Mouse (Mus musculus) E14TG2a.4 (cell line): Measurements from ENCODE around the gene Abr.

ENCODE experiments used
- CTCF ChIP-seq: conservative IDR thresholded peaks from 2 replicates; pipeline ENCODE4 v1.5.1; 2014; ENCODE audit warnings: low read length
- POU5F1 ChIP-seq: IDR thresholded peaks from 2 replicates; pipeline ENCODE4 v1.6.1; 2014; ENCODE audit warnings: low read length, borderline replicate concordance

DNA sequence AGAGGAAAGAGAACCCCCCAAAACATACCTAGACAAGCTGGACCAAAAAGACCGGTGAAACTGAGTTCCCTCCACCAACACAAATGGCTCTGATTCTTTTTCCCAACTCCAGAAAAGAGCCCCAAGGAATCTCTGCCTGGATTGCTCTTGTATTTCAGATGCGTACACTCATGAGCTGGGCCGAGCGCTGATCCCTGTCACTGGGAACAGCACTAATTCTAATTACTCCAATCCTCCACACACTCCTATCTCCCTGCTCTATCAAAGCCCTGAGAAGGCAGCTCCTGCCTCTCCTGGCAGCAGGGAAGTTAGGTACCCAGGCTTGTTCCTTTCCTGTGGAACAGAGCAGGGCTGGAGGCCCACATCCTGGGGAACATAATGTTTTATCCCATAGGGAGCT lies 114.0 kb downstream of the Abr start:
- TF ChIP-seq CTCF (no peak), POU5F1 (no peak)
